Mouse (Mus musculus): ENCODE measurements around the gene Fam171a1. TPM values are rescaled to one million over a fixed set of nuclear protein-coding genes. Genes with fewer than 3 reads are reported as not detected.

The Fam171a1 gene
- total RNA-seq, 2 experiments from 2014 or later, result 0.61 to 4.3 TPM

GRCm38 (mm10) chr2:3134580-3135296 lies 20.7 kb downstream of the Fam171a1 start:
- no peak for ATAC-seq (replicated peaks; ENCODE audit: low FRiP score, low TSS enrichment, poor library complexity, severe bottlenecking)

GRCm38 (mm10) chr2:3135297-3135684 lies 21.3 kb downstream of the Fam171a1 start:
- no peak for ATAC-seq (replicated peaks; ENCODE audit: low FRiP score, low TSS enrichment, poor library complexity, severe bottlenecking)

- no peak for ATAC-seq (replicated peaks; ENCODE audit: low FRiP score, low TSS enrichment, poor library complexity, severe bottlenecking)
Measured at GRCm38 (mm10) chr2:3138308-3138707, 24.3 kb downstream of the Fam171a1 start.

- no peak for ATAC-seq (replicated peaks; ENCODE audit: low FRiP score, low TSS enrichment, poor library complexity, severe bottlenecking)
Measured at GRCm38 (mm10) chr2:3139065-3139464, 25.0 kb downstream of the Fam171a1 start.

GRCm38 (mm10) chr2:3139578-3139977 lies 25.6 kb downstream of the Fam171a1 start:
- no peak for ATAC-seq (replicated peaks; ENCODE audit: low FRiP score, low TSS enrichment, poor library complexity, severe bottlenecking)

GRCm38 (mm10) chr2:3140585-3140984 lies 26.6 kb downstream of the Fam171a1 start:
- ATAC-seq (replicated peaks; ENCODE audit: low FRiP score, low TSS enrichment, poor library complexity, severe bottlenecking), result no peak

- peak; percentile 57 for ATAC-seq (replicated peaks; ENCODE audit: low FRiP score, low TSS enrichment, poor library complexity, severe bottlenecking)
Measured at GRCm38 (mm10) chr2:3141804-3142203, 27.8 kb downstream of the Fam171a1 start.

- no peak for ATAC-seq (replicated peaks; ENCODE audit: low FRiP score, low TSS enrichment, poor library complexity, severe bottlenecking)
Measured at GRCm38 (mm10) chr2:3144291-3144690, 30.3 kb downstream of the Fam171a1 start.

GRCm38 (mm10) chr2:3147550-3148157 lies 33.6 kb downstream of the Fam171a1 start:
- no peak for ATAC-seq (replicated peaks; ENCODE audit: low FRiP score, low TSS enrichment, poor library complexity, severe bottlenecking)

- no peak for ATAC-seq (replicated peaks; ENCODE audit: low FRiP score, low TSS enrichment, poor library complexity, severe bottlenecking)
Measured at GRCm38 (mm10) chr2:3148731-3149130, 34.7 kb downstream of the Fam171a1 start.

GRCm38 (mm10) chr2:3150324-3150723 lies 36.3 kb downstream of the Fam171a1 start:
- ATAC-seq (replicated peaks; ENCODE audit: low FRiP score, low TSS enrichment, poor library complexity, severe bottlenecking), result no peak

GRCm38 (mm10) chr2:3151336-3151735 lies 37.3 kb downstream of the Fam171a1 start:
- ATAC-seq (replicated peaks; ENCODE audit: low FRiP score, low TSS enrichment, poor library complexity, severe bottlenecking), result no peak

GRCm38 (mm10) chr2:3154091-3154665 lies 40.2 kb downstream of the Fam171a1 start:
- ATAC-seq (replicated peaks; ENCODE audit: low FRiP score, low TSS enrichment, poor library complexity, severe bottlenecking), result no peak

- no peak for ATAC-seq (replicated peaks; ENCODE audit: low FRiP score, low TSS enrichment, poor library complexity, severe bottlenecking)
Measured at GRCm38 (mm10) chr2:3154986-3155385, 41.0 kb downstream of the Fam171a1 start.

- ATAC-seq (replicated peaks; ENCODE audit: low FRiP score, low TSS enrichment, poor library complexity, severe bottlenecking), result no peak
Measured at GRCm38 (mm10) chr2:3157030-3157429, 43.0 kb downstream of the Fam171a1 start.

- no peak for ATAC-seq (replicated peaks; ENCODE audit: low FRiP score, low TSS enrichment, poor library complexity, severe bottlenecking)
Measured at GRCm38 (mm10) chr2:3157661-3158344, 43.8 kb downstream of the Fam171a1 start.

GRCm38 (mm10) chr2:3158682-3159412 lies 44.8 kb downstream of the Fam171a1 start:
- ATAC-seq (replicated peaks; ENCODE audit: low FRiP score, low TSS enrichment, poor library complexity, severe bottlenecking), result no peak

GRCm38 (mm10) chr2:3161578-3161977 lies 47.6 kb downstream of the Fam171a1 start:
- ATAC-seq (replicated peaks; ENCODE audit: low FRiP score, low TSS enrichment, poor library complexity, severe bottlenecking), result no peak

GRCm38 (mm10) chr2:3163501-3164076 lies 49.6 kb downstream of the Fam171a1 start:
- peak; percentile 76 for ATAC-seq (replicated peaks; ENCODE audit: low FRiP score, low TSS enrichment, poor library complexity, severe bottlenecking)
